Mouse (Mus musculus) gastrocnemius, postnatal 10 days (tissue): ENCODE measurements at regions not wholly inside any gene's neighbourhood (a gene's known extent, or its start where the extent isn't known, plus 50 kb on each side); places are given as distances from the start of the nearest gene placed in this dataset.

Experiments
- DNase-seq: peaks from one replicate; pipeline ENCODE4 v3.0.0; 2021; ENCODE audit warnings: mixed read lengths

GRCm38 (mm10) chrX:158920217-158920616 lies 289.9 kb upstream of the Rps6ka3 start:
- no peak for DNase-seq

GRCm38 (mm10) chrX:158921424-158921823 lies 288.7 kb upstream of the Rps6ka3 start:
- peak; percentile 15 for DNase-seq

GRCm38 (mm10) chrX:158921838-158922450 lies 288.2 kb upstream of the Rps6ka3 start:
- DNase-seq = peak; percentile 70

GRCm38 (mm10) chrX:158923081-158923561 lies 287.0 kb upstream of the Rps6ka3 start:
- DNase-seq = no peak

- DNase-seq = no peak
These were observed 286.2 kb upstream of the Rps6ka3 start for GRCm38 (mm10) chrX:158923657-158924489.

GRCm38 (mm10) chrX:158924490-158925398 lies 285.4 kb upstream of the Rps6ka3 start:
- no peak for DNase-seq

GRCm38 (mm10) chrX:158931864-158932263 lies 278.2 kb upstream of the Rps6ka3 start:
- DNase-seq = no peak

GRCm38 (mm10) chrX:158947191-158947590 lies 262.9 kb upstream of the Rps6ka3 start:
- no peak for DNase-seq

- peak; percentile 5 for DNase-seq
These were observed 238.4 kb upstream of the Rps6ka3 start for GRCm38 (mm10) chrX:158971726-158972125.

- peak; percentile 4 for DNase-seq
These were observed 233.5 kb upstream of the Rps6ka3 start for GRCm38 (mm10) chrX:158976648-158977047.

GRCm38 (mm10) chrX:158984721-158985120 lies 225.4 kb upstream of the Rps6ka3 start:
- DNase-seq = no peak

GRCm38 (mm10) chrX:158987676-158988075 lies 222.4 kb upstream of the Rps6ka3 start:
- DNase-seq = no peak

- no peak for DNase-seq
These were observed 191.2 kb upstream of the Rps6ka3 start for GRCm38 (mm10) chrX:159018955-159019354.

GRCm38 (mm10) chrX:159026311-159026710 lies 183.8 kb upstream of the Rps6ka3 start:
- no peak for DNase-seq

GRCm38 (mm10) chrX:159031927-159032326 lies 178.2 kb upstream of the Rps6ka3 start:
- DNase-seq = no peak

GRCm38 (mm10) chrX:159043432-159043831 lies 166.7 kb upstream of the Rps6ka3 start:
- peak; percentile 78 for DNase-seq

- no peak for DNase-seq
These were observed 162.2 kb upstream of the Rps6ka3 start for GRCm38 (mm10) chrX:159047876-159048275.

GRCm38 (mm10) chrX:159055689-159056461 lies 154.2 kb upstream of the Rps6ka3 start:
- DNase-seq = no peak

- no peak for DNase-seq
These were observed 153.7 kb upstream of the Rps6ka3 start for GRCm38 (mm10) chrX:159056462-159056805.

GRCm38 (mm10) chrX:159058931-159059330 lies 151.2 kb upstream of the Rps6ka3 start:
- no peak for DNase-seq

- no peak for DNase-seq
These were observed 148.8 kb upstream of the Rps6ka3 start for GRCm38 (mm10) chrX:159061322-159061721.

GRCm38 (mm10) chrX:159066212-159066611 lies 143.9 kb upstream of the Rps6ka3 start:
- no peak for DNase-seq
